Comparison of ENCODE assay signal across 9 mouse cellular contexts in the genomic region with DNA sequence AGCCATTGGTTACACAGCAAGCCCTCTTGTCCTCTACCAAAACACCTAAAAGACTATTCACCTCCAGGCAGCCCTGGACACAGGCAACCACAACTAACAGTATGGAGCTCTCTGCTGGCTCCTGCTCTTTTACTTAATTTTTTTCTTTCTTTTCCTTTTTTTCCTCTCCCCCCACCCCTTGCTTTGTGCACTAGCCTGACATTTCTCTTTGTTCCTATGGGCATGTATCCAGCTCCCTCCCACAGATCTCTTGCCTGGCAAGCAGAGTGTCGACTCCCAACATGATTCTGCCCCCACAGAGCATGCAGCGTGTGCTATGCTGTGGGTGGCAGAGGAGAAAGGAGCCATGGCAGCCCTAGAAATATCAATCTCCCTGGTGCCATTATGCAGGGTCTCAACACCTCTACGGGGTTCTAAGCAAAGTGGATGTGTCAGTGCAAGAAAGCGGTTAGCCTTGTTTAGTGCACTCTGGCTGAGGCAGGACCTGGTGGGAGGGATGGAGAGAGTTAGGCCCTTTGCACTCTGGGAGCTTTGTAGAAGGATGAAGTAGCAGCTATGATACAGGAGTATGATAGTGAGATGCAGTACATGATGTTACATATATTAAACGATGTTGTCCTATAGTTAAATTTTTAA.
DNase-seq lines count a peak whose midpoint lies in the region; ATAC-seq and TF ChIP-seq lines count a peak whose summit lies in the region.
"Had no signal": no experiment of that assay in that cellular context is flagged by ENCODE, and none has a peak within 500 bp of the region (broad histone marks: within the 10 kb centered on the region; RNA-seq: fewer than 3 reads in every experiment).

No protein-coding gene starts in this region.

- peaks cover 6% of the 10 kb centered on the region for H3K4me1 ChIP-seq in hindbrain, embryonic 13.5 days (replicated peaks)
- H3K4me1 ChIP-seq in hindbrain, embryonic 11.5 days (replicated peaks; ENCODE audit: control insufficient read depth, insufficient read depth, low read length): no peaks in the 10 kb centered on the region
- H3K4me1 ChIP-seq in hindbrain, postnatal 0 days (ENCODE audit: insufficient read depth, low read length): no peaks in the 10 kb centered on the region
- peaks cover 4% of the 10 kb centered on the region for H3K4me1 ChIP-seq in olfactory bulb, adult 2 months (ENCODE audit: control insufficient read depth, insufficient read depth, low read length)
- H3K4me1 ChIP-seq: limb, embryonic 12.5 days had no signal

- H3K9me3 ChIP-seq in hindbrain, embryonic 13.5 days: no peaks in the 10 kb centered on the region
- H3K9me3 ChIP-seq in hindbrain, embryonic 11.5 days (ENCODE audit: control insufficient read depth, low read length): no peaks in the 10 kb centered on the region
- H3K9me3 ChIP-seq in hindbrain, postnatal 0 days (ENCODE audit: low read length): no peaks in the 10 kb centered on the region
- H3K9me3 ChIP-seq: limb, embryonic 12.5 days had no signal

- no peak overlapping the region for H3K4me2 ChIP-seq in hindbrain, embryonic 13.5 days
- H3K4me2 ChIP-seq in hindbrain, embryonic 11.5 days (replicated peaks; ENCODE audit: low read depth, low read length): no peak overlapping the region
- no peak overlapping the region for H3K4me2 ChIP-seq in hindbrain, postnatal 0 days (ENCODE audit: low read depth, low read length)
- H3K4me2 ChIP-seq: limb, embryonic 12.5 days had no signal

- DNase-seq in hindbrain, embryonic 11.5 days (ENCODE audit: low spot score): no peak
- peak; percentile 64 to 71 for DNase-seq in cerebellum, adult 18-20 months
- peak; percentile 56 for DNase-seq in hindbrain, postnatal 0 days (ENCODE audit: low spot score)
- no peak for DNase-seq in urinary bladder, postnatal 14 days (ENCODE audit: low spot score)
- DNase-seq in heart, postnatal 25 days (ENCODE audit: low spot score): no peak
- DNase-seq in urinary bladder, postnatal 36 days (ENCODE audit: low spot score in 2 of 2): no peak

- H3K9ac ChIP-seq in hindbrain, embryonic 13.5 days: no peak overlapping the region
- no peak overlapping the region for H3K9ac ChIP-seq in hindbrain, embryonic 11.5 days (ENCODE audit: low read depth, low read length)
- H3K9ac ChIP-seq in hindbrain, postnatal 0 days (replicated peaks; ENCODE audit: low read length): no peak overlapping the region
- H3K9ac ChIP-seq: limb, embryonic 12.5 days had no signal

- intact Hi-C loops in heart, postnatal 25 days (cut with DNase I): loop anchor here (2.0 to 5.0 kb wide), 2 partner anchors 268 to 1529 kb away; no protein-coding TSS in a partner anchor

- 58% methylated on average over 5 of the region's 5 CpGs for WGBS in hindbrain, embryonic 13.5 days
- 70% methylated on average over 5 of the region's 5 CpGs for WGBS in hindbrain, embryonic 11.5 days
- 45% methylated on average over 5 of the region's 5 CpGs for whole genome bisulfite sequencing in hindbrain, postnatal 0 days
- WGBS in olfactory bulb, adult 2 months: 39% methylated on average over 5 of the region's 5 CpGs

- no peak for TF ChIP-seq CTCF in hindbrain, postnatal 0 days (IDR thresholded peaks at IDR 0.05; ENCODE audit: low read depth)
- TF ChIP-seq CTCF in olfactory bulb, adult 2 months (IDR thresholded peaks at IDR 0.05; ENCODE audit: insufficient read depth, low read depth, low read length): no peak

- no peak overlapping the region for H3K4me3 ChIP-seq in hindbrain, embryonic 13.5 days
- H3K4me3 ChIP-seq in hindbrain, embryonic 11.5 days (ENCODE audit: low read depth, low read length): no peak overlapping the region
- H3K4me3 ChIP-seq in hindbrain, postnatal 0 days (ENCODE audit: low read length): no peak overlapping the region
- no peak overlapping the region for H3K4me3 ChIP-seq in olfactory bulb, adult 2 months (ENCODE audit: insufficient read depth, low read depth, low read length)
- H3K4me3 ChIP-seq: limb, embryonic 12.5 days had no signal

- H3K27me3 ChIP-seq in hindbrain, embryonic 13.5 days: no peaks in the 10 kb centered on the region
- no peaks in the 10 kb centered on the region for H3K27me3 ChIP-seq in hindbrain, embryonic 11.5 days (ENCODE audit: control insufficient read depth, insufficient read depth, low read length)
- no peaks in the 10 kb centered on the region for H3K27me3 ChIP-seq in hindbrain, postnatal 0 days (ENCODE audit: insufficient read depth, low read length)
- H3K27me3 ChIP-seq: limb, embryonic 12.5 days had no signal

- TF ChIP-seq POLR2A in olfactory bulb, adult 2 months (IDR thresholded peaks at IDR 0.05; ENCODE audit: insufficient read depth, low read depth, low read length): no peak

- ATAC-seq in hindbrain, embryonic 13.5 days (ENCODE audit: low FRiP score): peak; percentile 61
- ATAC-seq in hindbrain, embryonic 11.5 days (ENCODE audit: low FRiP score): no peak
- ATAC-seq in hindbrain, postnatal 0 days: 0 out of 2 replicates have a peak, but pooled peaks have one; percentile 43

- no peaks in the 10 kb centered on the region for H3K36me3 ChIP-seq in hindbrain, embryonic 13.5 days
- no peaks in the 10 kb centered on the region for H3K36me3 ChIP-seq in hindbrain, embryonic 11.5 days (ENCODE audit: control insufficient read depth, insufficient read depth, low read length)
- no peaks in the 10 kb centered on the region for H3K36me3 ChIP-seq in hindbrain, postnatal 0 days (ENCODE audit: insufficient read depth, low read length)
- H3K36me3 ChIP-seq: limb, embryonic 12.5 days had no signal

- no peak overlapping the region for H3K27ac ChIP-seq in hindbrain, embryonic 13.5 days
- H3K27ac ChIP-seq in hindbrain, embryonic 11.5 days (ENCODE audit: low read depth, low read length): no peak overlapping the region
- no peak overlapping the region for H3K27ac ChIP-seq in hindbrain, postnatal 0 days
- peak overlapping the region; percentile 27; the same call in 1 of the 2 replicates for H3K27ac ChIP-seq in olfactory bulb, adult 2 months (ENCODE audit: insufficient read depth, low read depth, low read length)
- H3K27ac ChIP-seq: limb, embryonic 12.5 days had no signal

Comparison
In these comparisons a context has a peak if more than half of its experiments do, and no peak if none do; other contexts are left out.
1. DNase-seq: peak in cerebellum, adult 18-20 months (2 of 2) and hindbrain, postnatal 0 days (single experiment); none in hindbrain, embryonic 11.5 days (single experiment), urinary bladder, postnatal 14 days (single experiment), heart, postnatal 25 days (single experiment) and urinary bladder, postnatal 36 days (0 of 2).